Mouse (Mus musculus) layer of hippocampus, postnatal 10 days (tissue): Measurements from ENCODE around the gene Rec114. TPM values are rescaled to one million over a fixed set of nuclear protein-coding genes. Genes with fewer than 3 reads are reported as not detected.

Experiments
- DNase-seq, 2 experiments: peaks; one replicate each; pipeline ENCODE4 v3.0.0; 2021; ENCODE audit warnings: low spot score in 2 of 2
- total RNA-seq, 2 experiments: library from RNA; stranded (reverse); gene quantifications; 2 replicates each; pipeline ENCODE4 v1.2.3; 2021

Rec114 gene
- total RNA-seq, 2 experiments from 2014 or later: 0.65 to 1.3 TPM

DNA sequence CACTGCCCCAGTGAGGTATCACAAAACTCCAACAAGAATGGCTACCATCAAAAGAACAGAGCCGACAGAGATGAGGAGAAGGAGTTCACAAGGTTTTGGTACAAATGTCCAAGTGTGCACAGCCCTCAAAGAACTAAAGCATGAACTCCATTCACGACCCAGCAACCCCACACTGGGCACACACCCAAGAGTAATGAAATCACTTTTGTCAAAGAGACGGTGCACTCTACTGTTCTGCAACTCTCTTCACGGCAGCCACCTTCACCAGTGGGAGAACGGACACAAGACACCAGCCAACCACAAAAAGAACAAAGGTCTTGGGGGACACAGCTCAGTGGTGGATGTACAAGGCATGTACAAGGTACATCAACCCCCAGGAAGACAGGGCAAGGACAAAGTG lies 24.3 kb downstream of the Rec114 start:
- no peak for DNase-seq

DNA sequence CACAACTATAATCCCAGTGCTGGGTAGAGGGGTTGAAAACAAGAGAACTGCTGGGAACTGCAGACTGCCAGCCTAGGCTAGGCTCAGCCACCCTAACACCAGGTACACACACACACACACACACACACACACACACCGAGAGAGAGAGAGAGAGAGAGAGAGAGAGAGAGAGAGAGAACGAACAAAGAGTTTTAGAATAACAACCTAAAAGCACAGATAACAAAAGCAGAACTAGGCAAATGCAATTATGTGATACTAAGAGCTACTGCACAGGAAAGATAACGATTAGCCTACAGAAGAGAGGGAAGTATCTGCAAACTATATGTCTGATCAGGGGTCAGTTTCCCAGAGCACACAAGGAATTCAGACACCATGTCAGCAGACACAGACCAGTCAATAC lies 24.8 kb downstream of the Rec114 start:
- no peak for DNase-seq

GRCm38 (mm10) chr9:58716886-58717285 lies 26.9 kb downstream of the Rec114 start:
- DNase-seq: no peak

DNA sequence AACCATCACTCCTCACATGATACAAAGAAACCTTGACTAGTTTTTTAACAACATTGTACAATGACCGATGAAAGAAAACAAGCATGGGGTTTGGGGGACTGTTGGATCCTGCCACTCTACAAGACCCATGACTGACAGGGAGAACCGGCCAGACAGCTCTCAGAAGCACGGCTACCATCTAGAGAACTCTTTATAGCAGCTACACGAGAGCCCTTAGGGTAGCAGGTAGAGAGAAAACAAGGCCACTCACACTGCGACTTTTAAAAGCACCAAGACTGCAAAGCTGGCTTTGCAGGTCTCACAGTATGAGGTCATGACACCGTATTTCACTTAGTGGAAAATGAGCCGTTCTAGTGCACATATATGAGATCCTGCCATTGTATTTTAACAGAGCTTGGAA lies 33.1 kb downstream of the Rec114 start:
- DNase-seq: no peak

DNA sequence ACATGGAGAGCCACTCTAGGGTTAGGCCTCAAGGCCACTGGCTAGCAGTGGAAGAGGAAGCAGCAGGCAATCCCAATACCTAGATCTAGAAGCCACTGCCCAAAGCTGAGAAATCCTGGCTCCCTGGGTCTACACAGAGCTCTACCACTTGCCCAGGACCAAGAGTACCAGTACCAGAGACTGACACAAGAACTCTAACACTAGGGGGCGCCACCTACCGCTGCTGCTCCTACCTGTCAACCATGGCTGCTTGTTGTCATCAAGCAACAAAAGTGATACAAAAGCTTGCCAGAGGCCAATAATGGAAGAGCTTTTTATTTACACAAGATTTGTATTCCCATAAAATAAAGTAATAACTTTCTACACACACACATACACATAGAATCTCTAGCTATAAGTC lies 33.8 kb downstream of the Rec114 start:
- DNase-seq: peak; percentile 70 to 77

- no peak for DNase-seq
These were observed 36.0 kb downstream of the Rec114 start for GRCm38 (mm10) chr9:58707796-58708195.

DNA sequence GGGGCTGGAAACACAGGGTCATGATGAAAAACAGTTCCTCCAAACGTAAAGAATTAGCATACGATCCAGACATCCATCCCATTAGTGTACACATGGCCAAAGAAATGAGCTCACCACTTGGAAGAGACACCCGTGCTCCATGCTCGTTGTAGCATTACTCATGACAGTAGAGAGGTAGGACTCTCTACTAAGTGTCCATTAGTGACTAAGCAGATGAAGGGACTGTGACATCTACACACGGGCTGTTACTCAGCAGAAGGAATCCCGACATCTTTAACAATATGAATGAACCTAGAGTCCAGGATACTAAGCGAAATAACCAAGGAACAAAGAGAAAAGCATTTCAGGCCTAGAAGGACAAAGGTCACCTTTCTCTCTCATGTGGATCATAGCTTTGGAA lies 37.7 kb downstream of the Rec114 start:
- DNase-seq: no peak

DNA sequence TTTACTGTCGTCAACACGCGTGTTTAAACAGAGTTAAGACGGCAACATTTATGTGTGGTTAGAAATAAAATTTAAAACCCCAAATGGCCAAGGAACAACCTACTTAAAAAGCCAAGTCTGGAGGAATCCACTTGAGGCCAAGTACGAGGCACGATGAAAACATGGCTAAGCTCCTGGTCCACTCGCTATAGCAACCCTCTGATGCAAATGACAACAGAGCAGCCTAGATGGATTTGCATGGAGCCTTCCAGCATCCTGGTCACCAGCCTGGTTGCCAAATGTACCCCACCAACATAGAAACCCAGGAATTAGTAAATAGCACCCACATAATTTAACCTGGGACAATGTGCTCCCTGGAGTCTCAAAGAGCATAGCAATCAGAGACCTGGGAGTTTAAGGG lies 40.0 kb downstream of the Rec114 start:
- DNase-seq: no peak

DNA sequence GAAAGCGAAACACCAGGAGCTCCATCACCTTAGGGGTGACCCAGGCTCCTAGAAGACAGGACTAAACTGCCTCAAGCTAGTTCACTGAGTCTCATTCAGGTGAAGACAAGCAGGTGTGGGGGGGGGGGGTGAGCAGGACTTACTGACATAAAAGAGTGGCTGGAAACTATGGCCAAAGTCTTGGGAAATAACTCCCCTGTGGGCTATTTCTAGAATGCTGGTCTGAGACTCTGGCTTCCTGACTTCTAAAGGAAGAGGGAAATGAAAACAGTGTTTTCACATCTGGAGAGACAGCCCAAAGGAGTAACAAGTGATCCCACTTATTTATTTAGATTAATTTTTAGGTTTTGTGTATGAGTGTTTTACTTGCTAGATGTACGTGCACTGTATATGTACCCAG lies 42.0 kb downstream of the Rec114 start:
- DNase-seq: no peak

DNA sequence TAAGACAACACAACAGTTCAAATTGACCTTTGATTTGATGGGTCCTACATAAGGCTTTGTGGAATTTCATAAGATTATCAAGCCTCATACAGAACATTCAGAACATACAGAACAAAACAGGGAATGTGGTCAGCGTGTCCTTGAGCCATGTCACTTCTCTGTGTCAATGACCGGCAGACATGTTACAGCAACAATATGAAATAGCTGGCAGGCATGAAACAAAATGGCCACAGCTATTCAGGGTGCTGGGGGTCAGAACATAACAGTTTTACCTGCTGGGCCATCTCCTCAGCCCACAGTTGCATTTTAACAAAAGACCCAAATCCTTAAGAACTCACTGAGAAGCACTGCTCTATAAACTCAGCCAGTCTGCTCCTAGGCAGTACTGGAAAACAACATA lies 45.3 kb downstream of the Rec114 start:
- DNase-seq: no peak

DNA sequence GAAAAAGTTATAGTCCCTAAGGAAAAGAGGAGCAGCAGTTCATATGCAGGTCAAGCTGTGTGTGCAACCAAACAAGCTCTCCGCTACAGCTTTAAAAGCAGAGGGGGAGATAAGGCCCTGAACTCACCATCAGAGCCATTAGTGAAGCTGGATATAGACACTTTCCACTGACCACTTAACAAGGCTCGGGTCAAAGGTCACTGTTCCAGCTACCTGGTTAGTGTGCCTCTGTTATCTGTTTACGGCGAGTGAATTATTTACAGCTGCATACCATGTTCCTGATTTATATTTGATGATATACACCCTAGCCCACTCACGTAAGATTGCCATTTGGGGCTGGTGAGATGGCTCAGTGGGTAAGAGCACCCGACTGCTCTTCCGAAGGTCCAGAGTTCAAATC lies 52.3 kb downstream of the Rec114 start:
- DNase-seq: no peak

DNA sequence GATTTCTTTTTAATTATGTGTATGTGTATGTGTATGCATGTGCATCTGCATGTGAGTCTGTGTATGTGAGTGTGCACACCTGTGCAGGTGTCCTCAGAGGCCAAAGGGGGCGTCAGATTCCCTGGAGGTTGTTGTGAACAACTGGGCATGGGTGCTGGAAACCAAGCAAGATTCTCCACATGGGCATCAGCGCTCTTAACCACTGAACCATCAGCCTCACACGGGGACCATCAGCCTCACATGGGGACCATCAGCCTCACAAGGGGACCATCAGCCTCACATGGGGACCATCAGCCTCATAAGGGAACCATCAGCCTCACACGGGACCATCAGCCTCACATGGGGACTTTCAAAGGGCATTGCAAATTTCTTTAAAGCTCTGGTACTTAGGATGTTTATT lies 53.1 kb downstream of the Rec114 start:
- DNase-seq: no peak

DNA sequence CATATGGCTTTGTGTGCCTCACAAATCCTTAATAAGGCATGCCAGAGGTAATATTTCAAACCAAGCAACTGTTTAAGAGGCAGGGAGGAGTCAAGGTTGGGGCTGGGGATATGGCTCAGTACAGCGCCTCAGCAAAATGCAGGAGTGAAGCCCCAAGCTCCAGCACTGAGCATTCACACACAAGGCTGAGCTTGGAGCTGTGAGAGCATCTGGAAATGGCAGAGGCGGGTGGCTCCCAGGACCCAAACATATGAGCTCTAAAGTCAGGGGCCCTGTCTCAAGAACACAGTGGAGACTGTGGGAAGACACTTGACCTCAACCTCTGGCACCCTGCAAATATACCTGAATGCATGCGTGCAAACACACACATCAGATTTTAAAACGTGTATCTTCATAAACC lies 55.7 kb downstream of the Rec114 start:
- DNase-seq: no peak

DNA sequence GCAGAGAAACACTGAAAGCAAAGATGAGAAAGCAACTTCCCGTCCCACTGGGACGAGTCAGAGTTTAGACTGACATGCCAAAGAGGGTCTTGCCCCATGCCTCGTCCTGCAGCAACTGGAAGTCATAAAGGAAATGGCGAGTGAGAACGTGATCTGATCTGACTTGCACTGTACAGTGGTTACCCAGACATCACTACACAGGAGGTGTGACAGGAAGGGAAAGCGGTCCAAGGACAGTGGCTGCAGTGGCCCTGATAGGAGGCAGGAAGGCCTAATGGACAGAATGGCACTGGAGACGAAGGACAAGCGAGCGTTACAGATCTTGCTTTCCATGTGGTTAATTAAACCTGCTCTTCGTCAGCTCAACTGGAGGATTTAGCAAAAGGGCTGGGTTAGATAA lies 58.5 kb downstream of the Rec114 start:
- DNase-seq: no peak

DNA sequence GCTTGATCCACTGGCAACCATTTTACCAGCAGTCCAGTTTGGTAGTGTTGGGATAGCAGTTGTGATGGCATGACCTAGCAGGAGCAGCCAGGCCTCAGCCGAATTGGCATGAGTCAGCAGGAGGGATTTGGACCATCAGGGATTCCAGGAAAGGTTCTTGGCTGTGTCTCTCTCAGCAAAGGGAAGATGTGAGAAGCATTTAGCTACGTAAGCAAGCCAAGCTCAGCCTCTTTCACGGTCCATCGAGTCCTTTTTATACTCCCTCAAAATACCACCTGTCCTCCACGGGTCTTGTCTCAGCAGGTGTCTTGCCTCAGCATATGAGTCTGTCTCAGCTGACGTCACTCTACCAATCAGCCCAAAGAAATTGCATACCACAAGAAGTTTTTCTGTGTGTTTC lies 60.4 kb downstream of the Rec114 start:
- DNase-seq: no peak

DNA sequence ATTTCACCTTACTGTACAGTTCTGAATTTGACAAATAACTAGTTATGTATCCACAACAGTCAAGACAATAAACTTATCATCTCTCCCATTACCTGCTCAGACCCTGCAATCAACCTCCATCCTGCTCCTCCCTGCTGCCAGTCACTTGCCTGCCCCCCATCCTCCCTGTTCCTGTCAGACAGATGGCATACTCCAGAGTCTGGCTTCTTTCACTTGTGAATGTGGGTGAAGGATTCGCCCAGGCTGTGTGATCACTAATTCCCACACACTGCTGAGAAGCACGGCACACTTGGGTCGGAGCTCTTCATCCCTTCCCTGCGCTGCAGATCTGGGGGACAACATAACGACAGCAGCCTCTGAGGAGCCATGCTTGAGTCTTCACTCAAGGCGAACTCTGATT lies 61.7 kb downstream of the Rec114 start:
- no peak for DNase-seq

- no peak for DNase-seq
These were observed 62.4 kb downstream of the Rec114 start for GRCm38 (mm10) chr9:58681411-58681810.

GRCm38 (mm10) chr9:58675371-58675770 lies 68.4 kb downstream of the Rec114 start:
- no peak for DNase-seq

GRCm38 (mm10) chr9:58674736-58675135 lies 69.0 kb downstream of the Rec114 start:
- DNase-seq: no peak

DNA sequence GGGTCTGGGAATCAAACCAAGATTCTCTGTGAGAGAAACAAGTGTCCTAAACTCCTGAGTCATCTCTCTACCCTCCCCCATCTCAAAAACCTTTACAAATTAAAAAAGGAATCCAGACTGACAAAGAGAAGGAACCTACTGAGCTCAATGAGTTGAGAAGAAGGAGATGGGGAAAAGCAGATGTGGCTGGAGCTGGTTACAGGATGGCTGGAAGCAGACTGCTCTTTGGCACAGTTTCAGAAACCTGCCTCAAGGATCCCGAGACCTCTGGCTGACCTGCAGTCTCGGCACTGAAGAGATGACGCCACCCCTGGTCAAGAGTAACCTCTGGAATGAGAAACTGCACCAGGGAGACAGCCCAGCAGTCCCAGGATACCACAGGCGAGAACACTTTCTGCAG lies 71.3 kb downstream of the Rec114 start:
- no peak for DNase-seq

- no peak for DNase-seq
These were observed 73.9 kb downstream of the Rec114 start for GRCm38 (mm10) chr9:58669819-58670218.

GRCm38 (mm10) chr9:58669071-58669470 lies 74.7 kb downstream of the Rec114 start:
- no peak for DNase-seq

DNA sequence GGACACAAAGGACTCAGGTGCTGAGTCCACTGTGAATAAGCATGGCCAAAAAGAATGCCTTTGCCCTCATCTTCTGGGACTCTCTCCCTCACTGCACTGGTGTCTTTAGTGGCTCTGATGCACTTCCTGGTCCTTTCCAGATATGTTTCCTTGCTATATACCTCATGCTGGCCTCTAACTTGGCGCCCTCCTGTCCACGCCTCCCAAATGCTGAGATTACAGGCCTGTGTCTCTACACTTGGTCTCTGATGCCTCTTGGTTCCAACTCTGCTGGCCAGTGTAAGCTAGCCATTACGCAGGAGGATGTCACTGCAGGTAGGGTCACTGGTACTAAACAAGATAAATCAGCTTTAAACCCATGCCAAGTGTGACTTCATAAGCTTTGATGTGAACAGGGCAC lies 75.6 kb downstream of the Rec114 start:
- DNase-seq: no peak

DNA sequence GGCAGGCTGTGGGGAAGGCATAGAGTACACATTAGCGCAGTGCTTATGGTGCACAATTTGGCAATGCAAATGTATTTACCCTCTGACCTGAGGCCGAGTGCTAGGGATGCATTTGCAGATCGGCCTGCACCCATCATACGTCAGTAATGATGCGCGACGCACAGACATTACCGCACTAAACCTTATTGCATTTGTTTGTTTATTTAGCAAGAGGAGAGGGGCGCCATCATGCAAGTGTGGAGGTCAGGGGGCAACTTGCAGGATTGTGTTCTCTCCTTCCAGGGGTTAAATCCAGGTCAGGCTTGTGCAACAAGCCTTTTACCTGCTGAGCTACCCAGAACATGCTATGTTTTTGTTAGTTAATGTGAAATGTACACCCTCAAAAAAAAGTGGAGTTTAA lies 76.5 kb downstream of the Rec114 start:
- DNase-seq: no peak
